Mouse (Mus musculus): ENCODE data around the gene Gm5797. TPM values are rescaled to one million over a fixed set of nuclear protein-coding genes. Genes with fewer than 3 reads are reported as not detected.

Gm5797 gene
- polyA plus RNA-seq (2014; fragmentation: Illumina TruSeq; extraction: RNeasy Lipid Tissue Mini Kit (QIAGEN cat#74804); ENCODE audit: low read depth, low replicate concordance), result not detected

DNA sequence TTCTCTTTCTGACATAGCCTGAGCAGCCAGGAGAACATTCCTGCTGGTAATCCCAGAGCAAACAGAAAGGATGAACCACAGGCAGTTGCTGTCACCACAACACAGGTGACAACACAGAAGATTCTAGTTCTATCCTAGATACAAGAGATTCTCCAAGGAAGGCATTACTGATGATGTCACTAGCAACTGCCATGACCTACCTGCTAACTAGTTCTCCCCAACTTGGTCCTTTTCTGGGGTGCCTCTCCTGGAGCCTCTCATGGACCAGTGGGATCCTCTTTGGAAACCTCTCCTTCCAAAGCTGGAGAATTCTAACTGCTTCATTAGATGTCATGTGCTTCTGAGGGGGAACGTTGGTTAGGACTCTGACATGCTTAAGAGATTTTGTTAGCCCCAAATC, at the start of gene Gm5797:
Gm5797 (minus strand) TSS at position 101 of the 400 bp plus-strand sequence.

DNA sequence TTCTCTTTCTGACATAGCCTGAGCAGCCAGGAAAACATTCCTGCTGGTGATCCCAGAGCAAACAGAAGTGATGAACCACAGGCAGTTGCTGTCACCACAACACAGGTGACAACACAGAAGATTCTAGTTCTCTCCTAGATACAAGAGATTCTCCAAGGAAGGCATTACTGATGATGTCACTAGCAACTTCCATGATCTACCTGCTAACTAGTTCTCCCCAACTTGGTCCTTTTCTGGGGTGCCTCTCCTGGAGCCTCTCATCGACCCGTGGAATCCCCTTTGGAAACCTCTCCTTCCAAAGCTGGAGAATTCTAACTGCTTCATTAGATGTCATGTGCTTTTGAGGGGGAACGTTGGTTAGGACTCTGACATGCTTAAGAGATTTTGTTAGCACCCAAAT, 32.8 kb upstream of the Gm5797 start, which contains the start of gene Gm8374:
Gm8374 (minus strand) TSS at position 101 of the 400 bp plus-strand sequence.

DNA sequence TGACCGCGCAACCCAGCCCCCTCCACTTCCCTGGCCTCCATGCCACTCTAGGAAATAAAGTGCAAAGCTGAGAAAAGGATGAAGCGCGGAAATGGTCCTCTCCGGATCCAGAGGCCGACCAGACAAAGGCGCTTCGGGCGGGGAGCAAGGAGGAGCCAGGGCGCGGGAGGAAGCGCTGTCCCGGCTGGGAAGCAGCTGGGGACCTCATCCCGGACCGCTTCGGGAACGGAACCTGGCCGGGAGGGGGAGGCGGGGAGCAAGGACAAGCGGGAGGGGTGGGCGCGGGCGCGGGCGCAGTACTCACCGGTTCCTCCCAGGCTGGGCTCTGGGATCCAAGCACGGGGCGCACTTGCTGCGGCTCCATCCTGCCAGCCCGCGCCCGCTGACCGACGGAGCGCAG, 17.5 kb downstream of the Gm5797 start, which contains the start of gene Gm3739:
Gm3739 (minus strand) TSS at position 389 of the 400 bp plus-strand sequence.

Other genes with a start within 250 kb of the Gm5797 start
- not detected for gene Gm3696, start 231.8 kb downstream of the Gm5797 start, polyA plus RNA-seq (2014; fragmentation: Illumina TruSeq; extraction: RNeasy Lipid Tissue Mini Kit (QIAGEN cat#74804); ENCODE audit: low read depth, low replicate concordance)
- not detected for gene Gm6676, start 207.0 kb downstream of the Gm5797 start, polyA plus RNA-seq (2014; fragmentation: Illumina TruSeq; extraction: RNeasy Lipid Tissue Mini Kit (QIAGEN cat#74804); ENCODE audit: low read depth, low replicate concordance)
- gene Gm3512, start 157.9 kb downstream of the Gm5797 start, polyA plus RNA-seq (2014; fragmentation: Illumina TruSeq; extraction: RNeasy Lipid Tissue Mini Kit (QIAGEN cat#74804); ENCODE audit: low read depth, low replicate concordance), result 1.7 TPM
- gene Gm16434, start 137.9 kb downstream of the Gm5797 start, polyA plus RNA-seq (2014; fragmentation: Illumina TruSeq; extraction: RNeasy Lipid Tissue Mini Kit (QIAGEN cat#74804); ENCODE audit: low read depth, low replicate concordance), result not detected
- not detected for gene Gm3727, start 67.7 kb downstream of the Gm5797 start, polyA plus RNA-seq (2014; fragmentation: Illumina TruSeq; extraction: RNeasy Lipid Tissue Mini Kit (QIAGEN cat#74804); ENCODE audit: low read depth, low replicate concordance)
- gene Gm3739, start 17.3 kb downstream of the Gm5797 start, polyA plus RNA-seq (2014; fragmentation: Illumina TruSeq; extraction: RNeasy Lipid Tissue Mini Kit (QIAGEN cat#74804); ENCODE audit: low read depth, low replicate concordance), result not detected
- gene Gm8374, start 32.7 kb upstream of the Gm5797 start, polyA plus RNA-seq (2014; fragmentation: Illumina TruSeq; extraction: RNeasy Lipid Tissue Mini Kit (QIAGEN cat#74804); ENCODE audit: low read depth, low replicate concordance), result not detected
- not detected for gene Gm3755, start 118.5 kb upstream of the Gm5797 start, polyA plus RNA-seq (2014; fragmentation: Illumina TruSeq; extraction: RNeasy Lipid Tissue Mini Kit (QIAGEN cat#74804); ENCODE audit: low read depth, low replicate concordance)
- gene Gm3752, start 151.4 kb upstream of the Gm5797 start, polyA plus RNA-seq (2014; fragmentation: Illumina TruSeq; extraction: RNeasy Lipid Tissue Mini Kit (QIAGEN cat#74804); ENCODE audit: low read depth, low replicate concordance), result not detected
- gene Gm3558, start 236.2 kb upstream of the Gm5797 start, polyA plus RNA-seq (2014; fragmentation: Illumina TruSeq; extraction: RNeasy Lipid Tissue Mini Kit (QIAGEN cat#74804); ENCODE audit: low read depth, low replicate concordance), result 0.28 TPM